Mouse (Mus musculus) neural tube, embryonic 14.5 days (tissue): ENCODE results near the gene 1700014D04Rik. TPM values are rescaled to one million over a fixed set of nuclear protein-coding genes. Genes with fewer than 3 reads are reported as not detected.
"Not testable (repeated sequence)": the region's sequence is repeated elsewhere in the genome, so short reads cannot be mapped to it uniquely, and the experiment has no call there.

Source experiments
- ATAC-seq: fragments of 200-750 bp; cut with Nextera tagmentation; 2 replicates; pipeline ENCODE4 v1.8.0; 2017; ENCODE audit warnings: low read depth, mild to moderate bottlenecking, moderate TSS enrichment, moderate library complexity
- H3K27ac ChIP-seq: fragments of 300-500 bp; sonication (generic); 2 replicates; pipeline ENCODE4 v1.5.1; 2014; ENCODE audit warnings: low read depth, mild to moderate bottlenecking, control low read depth, low read length, moderate library complexity, mixed read lengths
- H3K27me3 ChIP-seq: fragments of 300-500 bp; sonication (generic); 2 replicates; pipeline ENCODE4 v1.6.1; 2014; ENCODE audit warnings: low read length; ENCODE audit not compliant: control insufficient read depth, insufficient read depth
- H3K36me3 ChIP-seq: fragments of 300-500 bp; sonication (generic); 2 replicates; pipeline ENCODE4 v1.6.1; 2014; ENCODE audit warnings: low read length, mixed read lengths; ENCODE audit not compliant: control insufficient read depth, insufficient read depth
- H3K4me1 ChIP-seq: fragments of 300-500 bp; sonication (generic); 2 replicates; pipeline ENCODE4 v1.6.1; 2014; ENCODE audit warnings: low read length; ENCODE audit not compliant: control insufficient read depth, insufficient read depth
- H3K4me2 ChIP-seq: fragments of 300-500 bp; sonication (generic); 2 replicates; pipeline ENCODE4 v1.6.1; 2014; ENCODE audit warnings: mild to moderate bottlenecking, low read depth, low read length, control low read depth
- H3K4me3 ChIP-seq: fragments of 300-500 bp; sonication (generic); 2 replicates; pipeline ENCODE4 v1.5.1; 2014; ENCODE audit warnings: low read depth, low read length, control low read depth, mixed read lengths
- H3K9ac ChIP-seq: fragments of 300-500 bp; sonication (generic); replicated peaks from 2 replicates; pipeline ENCODE4 v1.6.1; 2014; ENCODE audit warnings: low read depth, mild to moderate bottlenecking, control low read depth, low read length, mixed read lengths
- H3K9me3 ChIP-seq: fragments of 300-500 bp; sonication (generic); 2 replicates; pipeline ENCODE4 v1.6.1; 2016; ENCODE audit warnings: low read length; ENCODE audit not compliant: control insufficient read depth
- WGBS: fragments of 180-500 bp; shearing (Covaris S2); extraction: QIAGEN DNeasy Blood & Tissue Kit; methylation state at CpG from one replicate; pipeline ENCODE4 v1.1.7; 2014; 5-methylcytosine and 5-hydroxymethylcytosine counted together
- polyA plus RNA-seq: library from polyadenylated mRNA; unstranded; fragments of >200 nt; fragmentation: Nextera tagmentation; extraction: Ambion mirVana; gene quantifications from 2 replicates; pipeline ENCODE4 v1.2.1, GENCODE M21; 2014

The 1700014D04Rik gene
- polyA plus RNA-seq = 0.10 and 0.52 TPM in 2 replicates

GRCm38 (mm10) chr13:59746711-59747110 lies at the start of gene 1700014D04Rik:
Gene 1700014D04Rik, minus strand, starts transcription at chr13:59746752.
- 82% methylated on average over 9 of the region's 9 CpGs for WGBS
- Histone ChIP-seq H3K27ac (no peak within 1 kb of the TSS), H3K4me1 (no peaks in the 10 kb centered on the region), H3K27me3 (no peaks in the 10 kb centered on the region), H3K4me3 (no peak within 1 kb of the TSS), H3K9ac (no peak within 1 kb of the TSS), H3K36me3 (no peaks in the 10 kb centered on the region), H3K4me2 (no peak within 1 kb of the TSS), H3K9me3 (no peaks in the 10 kb centered on the region)
- ATAC-seq = no peak

- peaks cover 77% of the 10 kb centered on the region for H3K36me3 ChIP-seq
- H3K4me2 ChIP-seq = no peak overlapping the region
- H3K27me3 ChIP-seq = no peaks in the 10 kb centered on the region
- no peak overlapping the region for H3K9ac ChIP-seq
- no peak for ATAC-seq
- no peaks in the 10 kb centered on the region for H3K4me1 ChIP-seq
- H3K9me3 ChIP-seq = no peaks in the 10 kb centered on the region
- 96% methylated on average over 6 of the region's 6 CpGs for WGBS
- no peak overlapping the region for H3K4me3 ChIP-seq
- H3K27ac ChIP-seq = no peak overlapping the region
Observed at GRCm38 (mm10) chr13:59795807-59796465, 49.4 kb upstream of the 1700014D04Rik start.

GRCm38 (mm10) chr13:59794786-59795185 lies 48.2 kb upstream of the 1700014D04Rik start:
- no peak overlapping the region for H3K4me2 ChIP-seq
- H3K36me3 ChIP-seq = peaks cover 72% of the 10 kb centered on the region
- H3K27me3 ChIP-seq = no peaks in the 10 kb centered on the region
- H3K9me3 ChIP-seq = no peaks in the 10 kb centered on the region
- H3K9ac ChIP-seq = no peak overlapping the region
- H3K4me3 ChIP-seq = no peak overlapping the region
- no peak for ATAC-seq
- H3K27ac ChIP-seq = no peak overlapping the region
- WGBS = 97% methylated on average over 1 of the region's 1 CpGs
- H3K4me1 ChIP-seq = no peaks in the 10 kb centered on the region

GRCm38 (mm10) chr13:59782145-59782544 lies 35.6 kb upstream of the 1700014D04Rik start, which contains the start of gene Gm49354:
Gene Gm49354, minus strand, starts transcription at chr13:59782245.
- WGBS = 93% methylated on average over 7 of the region's 7 CpGs
- peaks cover 83% of the 10 kb centered on the region for H3K36me3 ChIP-seq
- no peak within 1 kb of the TSS for H3K4me2 ChIP-seq
- H3K27ac ChIP-seq = no peak within 1 kb of the TSS
- H3K9me3 ChIP-seq = no peaks in the 10 kb centered on the region
- H3K27me3 ChIP-seq = no peaks in the 10 kb centered on the region
- H3K9ac ChIP-seq = no peak within 1 kb of the TSS
- H3K4me1 ChIP-seq = no peaks in the 10 kb centered on the region
- ATAC-seq = no peak
- H3K4me3 ChIP-seq = no peak within 1 kb of the TSS

- H3K4me3 ChIP-seq, H3K27ac ChIP-seq, H3K9ac ChIP-seq, H3K4me2 ChIP-seq, ATAC-seq, H3K27me3 ChIP-seq, H3K9me3 ChIP-seq, H3K4me1 ChIP-seq: not testable (repeated sequence)
- 100% methylated on average over 1 of the region's 1 CpGs for WGBS
- peaks cover 82% of the 10 kb centered on the region for H3K36me3 ChIP-seq
Observed at GRCm38 (mm10) chr13:59779744-59780264, 33.3 kb upstream of the 1700014D04Rik start.

- Histone ChIP-seq H3K9me3 (no peaks in the 10 kb centered on the region), H3K9ac (no peak overlapping the region), H3K4me1 (no peaks in the 10 kb centered on the region), H3K4me2 (no peak overlapping the region), H3K36me3 (peaks cover 79% of the 10 kb centered on the region), H3K27ac (no peak overlapping the region), H3K27me3 (no peaks in the 10 kb centered on the region), H3K4me3 (no peak overlapping the region)
- ATAC-seq = no peak
- WGBS = 93% methylated on average over 4 of the region's 4 CpGs
Observed at GRCm38 (mm10) chr13:59779213-59779612, 32.7 kb upstream of the 1700014D04Rik start.

- 81% methylated on average over 3 of the region's 3 CpGs for WGBS
- no peaks in the 10 kb centered on the region for H3K9me3 ChIP-seq
- H3K27ac ChIP-seq = no peak overlapping the region
- 0 out of 2 replicates have a peak, but pooled peaks cover 3% of the 10 kb centered on the region for H3K4me1 ChIP-seq
- no peak overlapping the region for H3K4me3 ChIP-seq
- peaks cover 43% of the 10 kb centered on the region for H3K36me3 ChIP-seq
- no peak overlapping the region for H3K9ac ChIP-seq
- no peak for ATAC-seq
- no peaks in the 10 kb centered on the region for H3K27me3 ChIP-seq
- H3K4me2 ChIP-seq = no peak overlapping the region
Observed at GRCm38 (mm10) chr13:59775168-59775567, 28.6 kb upstream of the 1700014D04Rik start.

GRCm38 (mm10) chr13:59771257-59771656 lies 24.7 kb upstream of the 1700014D04Rik start:
- Histone ChIP-seq H3K9me3 (no peaks in the 10 kb centered on the region), H3K27ac (peak overlapping the region; percentile 95), H3K4me2 (peak overlapping the region; percentile 64; the same call in 1 of the 2 replicates), H3K36me3 (peaks cover 17% of the 10 kb centered on the region), H3K4me3 (no peak overlapping the region), H3K4me1 (peaks cover 26% of the 10 kb centered on the region), H3K9ac (no peak overlapping the region), H3K27me3 (no peaks in the 10 kb centered on the region)
- WGBS = 57% methylated on average over 9 of the region's 9 CpGs
- no peak for ATAC-seq

GRCm38 (mm10) chr13:59770847-59771246 lies 24.3 kb upstream of the 1700014D04Rik start:
- ATAC-seq = no peak
- peak overlapping the region; percentile 55 for H3K9ac ChIP-seq
- WGBS = 75% methylated on average over 9 of the region's 9 CpGs

More at GRCm38 (mm10) chr13:59770847-59771246, 24.3 kb upstream of the 1700014D04Rik start:
- peaks cover 13% of the 10 kb centered on the region for H3K36me3 ChIP-seq
- no peaks in the 10 kb centered on the region for H3K27me3 ChIP-seq
- peak overlapping the region; percentile 95 for H3K27ac ChIP-seq
- peak overlapping the region; percentile 64 for H3K4me2 ChIP-seq
- peaks cover 27% of the 10 kb centered on the region for H3K4me1 ChIP-seq
- peak overlapping the region; percentile 84 for H3K4me3 ChIP-seq
- no peaks in the 10 kb centered on the region for H3K9me3 ChIP-seq
